Mouse (Mus musculus): ENCODE results near the gene Pf4. TPM values are rescaled to one million over a fixed set of nuclear protein-coding genes. Genes with fewer than 3 reads are reported as not detected.
"Not testable (repeated sequence)": the region's sequence is repeated elsewhere in the genome, so short reads cannot be mapped to it uniquely, and the experiment has no call there.

Pf4 gene
- polyA plus RNA-seq, 1 experiment = 189 TPM

DNA sequence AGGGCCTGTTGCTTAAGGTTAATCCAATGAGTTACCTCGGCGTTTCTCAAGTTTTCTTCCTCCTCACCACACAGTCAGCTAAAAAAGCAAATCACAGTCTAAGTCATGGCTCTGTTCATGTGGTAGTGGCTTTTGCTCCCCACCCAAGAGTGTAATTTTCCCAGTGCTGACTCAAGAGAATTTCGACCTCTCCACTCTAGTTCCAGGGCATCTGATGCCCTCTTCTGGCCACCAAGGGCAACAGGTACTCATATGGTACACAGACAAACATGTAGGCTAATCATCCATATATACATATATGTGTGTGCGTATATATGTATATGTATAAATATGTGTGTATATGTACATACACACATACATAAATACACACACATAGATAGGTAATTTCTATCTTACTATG lies 15.9 kb downstream of the Pf4 start:
- Histone ChIP-seq H3K27ac (ENCODE audit: insufficient read depth, low read length) (no peak overlapping the region), H3K4me3 (ENCODE audit: extremely low read depth, insufficient read depth, insufficient read length) (no peak overlapping the region), H3K4me1 (ENCODE audit: control insufficient read depth, insufficient read depth, insufficient read length) (no peaks in the 10 kb centered on the region; the same call in 1 of the 2 replicates), H3K36me3 (ENCODE audit: control insufficient read depth, insufficient read depth, low read length) (no peaks in the 10 kb centered on the region), H3K27me3 (ENCODE audit: control insufficient read depth, insufficient read depth, low read length) (no peaks in the 10 kb centered on the region)
- TF ChIP-seq POLR2A (IDR thresholded peaks at IDR 0.05; ENCODE audit: low read depth, low read length) (no peak), CTCF (IDR thresholded peaks at IDR 0.05; ENCODE audit: extremely low read depth, insufficient read depth, insufficient read length, insufficient replicate concordance) (no peak)
- DNase-seq (ENCODE audit: low read depth in 1 of 2, low spot score in 2 of 2) = no peak
- 80% methylated on average over 4 of the region's 4 CpGs for WGBS

DNA sequence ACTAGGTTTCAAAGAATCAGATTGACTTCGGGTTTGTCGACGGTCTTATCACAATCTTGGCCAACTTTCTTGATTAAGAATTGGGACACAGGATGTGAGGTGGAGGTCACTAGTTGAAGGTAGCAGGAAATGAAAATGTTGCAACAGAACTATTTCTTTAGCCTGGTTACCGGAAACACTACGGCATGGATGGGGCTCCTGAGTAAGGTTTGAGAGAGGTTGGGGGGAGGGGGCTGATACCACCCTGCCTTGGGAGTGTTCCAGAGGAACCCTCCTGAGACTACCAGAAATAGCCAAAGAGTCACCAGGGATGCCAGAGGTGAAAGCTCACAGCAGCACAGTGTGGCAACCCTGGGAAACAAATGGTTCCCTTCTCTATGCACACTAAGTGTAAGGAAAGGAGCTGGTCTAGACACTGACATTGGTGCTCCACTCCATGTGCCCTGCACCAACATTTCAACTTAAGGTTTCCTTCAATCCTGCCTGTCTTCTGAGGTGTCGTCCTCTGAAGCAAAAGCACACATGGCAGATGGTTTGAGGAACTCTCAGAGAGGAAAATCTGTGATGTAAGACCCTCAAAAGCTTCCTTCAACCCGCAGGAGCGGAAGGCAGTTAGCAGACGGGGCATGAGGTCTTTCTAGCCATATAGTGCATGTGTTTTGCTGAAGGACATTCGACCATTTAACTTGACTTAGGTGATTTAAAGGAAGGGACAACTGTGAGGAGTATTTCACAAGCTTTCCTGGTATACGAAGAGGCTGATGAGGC lies 17.3 kb downstream of the Pf4 start:
- no peaks in the 10 kb centered on the region; the same call in 1 of the 2 replicates for H3K4me1 ChIP-seq (ENCODE audit: control insufficient read depth, insufficient read depth, insufficient read length)
- DNase-seq (ENCODE audit: low read depth in 1 of 2, low spot score in 2 of 2) = no peak
- H3K27me3 ChIP-seq (ENCODE audit: control insufficient read depth, insufficient read depth, low read length) = no peaks in the 10 kb centered on the region
- H3K27ac ChIP-seq (ENCODE audit: insufficient read depth, low read length) = no peak overlapping the region
- no peak overlapping the region for H3K4me3 ChIP-seq (ENCODE audit: extremely low read depth, insufficient read depth, insufficient read length)
- no peaks in the 10 kb centered on the region for H3K36me3 ChIP-seq (ENCODE audit: control insufficient read depth, insufficient read depth, low read length)
- TF ChIP-seq CTCF (IDR thresholded peaks at IDR 0.05; ENCODE audit: extremely low read depth, insufficient read depth, insufficient read length, insufficient replicate concordance) (no peak), POLR2A (IDR thresholded peaks at IDR 0.05; ENCODE audit: low read depth, low read length) (no peak)
- 13% methylated on average over 11 of the region's 11 CpGs for WGBS

DNA sequence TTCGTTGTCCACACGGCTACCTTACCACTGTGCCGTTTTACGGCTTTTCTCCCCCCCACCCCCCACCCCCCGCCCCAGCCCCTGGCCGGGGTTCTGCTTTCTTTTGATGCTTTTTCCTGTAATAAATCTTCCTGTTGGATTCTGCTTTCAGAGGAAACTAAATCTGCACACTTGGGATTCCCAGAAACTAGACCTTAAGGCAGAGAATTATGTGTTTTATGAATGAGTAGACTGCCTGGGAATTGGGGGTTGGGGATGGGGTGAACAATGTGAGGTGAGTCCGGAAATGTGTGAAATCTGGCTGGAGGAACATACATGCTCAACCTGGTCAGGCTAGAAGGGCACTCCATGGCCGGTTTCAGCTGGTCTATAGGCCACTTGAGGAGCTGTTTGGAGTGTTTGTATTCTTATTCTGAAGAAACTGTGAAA lies 17.9 kb downstream of the Pf4 start:
- DNase-seq (ENCODE audit: low read depth in 1 of 2, low spot score in 2 of 2) = no peak
- Histone ChIP-seq H3K4me1 (ENCODE audit: control insufficient read depth, insufficient read depth, insufficient read length) (no peaks in the 10 kb centered on the region; the same call in 1 of the 2 replicates), H3K27ac (ENCODE audit: insufficient read depth, low read length) (no peak overlapping the region), H3K36me3 (ENCODE audit: control insufficient read depth, insufficient read depth, low read length) (no peaks in the 10 kb centered on the region), H3K4me3 (ENCODE audit: extremely low read depth, insufficient read depth, insufficient read length) (no peak overlapping the region), H3K27me3 (ENCODE audit: control insufficient read depth, insufficient read depth, low read length) (no peaks in the 10 kb centered on the region)
- TF ChIP-seq CTCF (IDR thresholded peaks at IDR 0.05; ENCODE audit: extremely low read depth, insufficient read depth, insufficient read length, insufficient replicate concordance) (no peak), POLR2A (IDR thresholded peaks at IDR 0.05; ENCODE audit: low read depth, low read length) (no peak)
- 8% methylated on average over 8 of the region's 8 CpGs for WGBS

DNA sequence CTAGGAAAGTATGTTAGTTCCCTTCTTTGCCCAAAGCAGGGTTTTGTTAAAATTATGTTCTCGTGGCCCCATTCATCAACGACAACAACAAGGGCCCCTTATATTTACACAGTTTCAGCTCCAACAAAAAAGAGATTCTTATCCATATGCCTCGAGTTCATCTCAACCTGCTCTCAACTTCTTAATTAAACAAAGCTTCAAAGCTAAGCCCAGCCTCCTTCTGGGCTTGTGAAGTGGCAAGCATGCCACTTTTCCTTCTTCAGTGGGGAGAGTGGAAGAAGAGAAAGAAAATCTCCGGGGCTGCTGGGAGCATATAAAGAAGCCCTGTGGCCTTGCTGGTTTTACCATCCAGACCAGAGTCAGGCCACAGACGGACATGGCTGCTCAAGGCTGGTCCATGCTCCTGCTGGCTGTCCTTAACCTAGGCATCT lies 22.0 kb downstream of the Pf4 start, which contains the start of gene Cxcl15:
Cxcl15 (plus strand) TSS at position 340 of the 431 bp plus-strand sequence.
- H3K36me3 ChIP-seq (ENCODE audit: control insufficient read depth, insufficient read depth, low read length) = no peaks in the 10 kb centered on the region
- 80% methylated on average over 5 of the region's 5 CpGs for WGBS

DNA sequence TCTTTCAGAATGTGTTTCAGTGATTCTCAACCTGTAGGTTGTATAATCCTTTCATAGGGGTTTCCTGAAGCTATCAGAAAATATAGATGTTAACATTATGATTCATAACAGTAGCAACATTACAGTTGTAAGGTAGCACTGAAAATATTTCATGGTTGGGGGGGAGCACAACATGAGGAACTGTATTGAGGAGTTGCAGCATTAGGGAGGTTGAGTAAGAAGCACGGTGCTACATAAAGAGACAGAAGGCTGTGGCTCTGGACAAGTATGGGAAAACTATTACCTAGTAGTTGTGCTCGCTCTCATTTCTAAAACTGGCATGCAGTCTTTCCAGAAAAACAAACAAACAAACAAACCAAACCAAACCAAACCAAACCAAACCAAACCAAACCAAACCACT lies 23.2 kb downstream of the Pf4 start:
- not testable (repeated sequence) for H3K27me3 ChIP-seq (ENCODE audit: control insufficient read depth, insufficient read depth, low read length); H3K4me3 ChIP-seq (ENCODE audit: extremely low read depth, insufficient read depth, insufficient read length); H3K4me1 ChIP-seq (ENCODE audit: control insufficient read depth, insufficient read depth, insufficient read length); H3K27ac ChIP-seq (ENCODE audit: insufficient read depth, low read length); H3K36me3 ChIP-seq (ENCODE audit: control insufficient read depth, insufficient read depth, low read length); DNase-seq (ENCODE audit: low read depth in 1 of 2, low spot score in 2 of 2)
- WGBS = 88% methylated on average over 2 of the region's 2 CpGs

More for the DNA sequence above, 22.0 kb downstream of the Pf4 start, which contains the start of gene Cxcl15:
- Histone ChIP-seq H3K27me3 (ENCODE audit: control insufficient read depth, insufficient read depth, low read length) (no peaks in the 10 kb centered on the region), H3K27ac (ENCODE audit: insufficient read depth, low read length) (no peak within 1 kb of the TSS), H3K4me3 (ENCODE audit: extremely low read depth, insufficient read depth, insufficient read length) (no peak within 1 kb of the TSS), H3K4me1 (ENCODE audit: control insufficient read depth, insufficient read depth, insufficient read length) (no peaks in the 10 kb centered on the region; the same call in 1 of the 2 replicates)
- TF ChIP-seq CTCF (IDR thresholded peaks at IDR 0.05; ENCODE audit: extremely low read depth, insufficient read depth, insufficient read length, insufficient replicate concordance) (no peak), POLR2A (IDR thresholded peaks at IDR 0.05; ENCODE audit: low read depth, low read length) (no peak)
- no peak for DNase-seq (ENCODE audit: low read depth in 1 of 2, low spot score in 2 of 2)

DNA sequence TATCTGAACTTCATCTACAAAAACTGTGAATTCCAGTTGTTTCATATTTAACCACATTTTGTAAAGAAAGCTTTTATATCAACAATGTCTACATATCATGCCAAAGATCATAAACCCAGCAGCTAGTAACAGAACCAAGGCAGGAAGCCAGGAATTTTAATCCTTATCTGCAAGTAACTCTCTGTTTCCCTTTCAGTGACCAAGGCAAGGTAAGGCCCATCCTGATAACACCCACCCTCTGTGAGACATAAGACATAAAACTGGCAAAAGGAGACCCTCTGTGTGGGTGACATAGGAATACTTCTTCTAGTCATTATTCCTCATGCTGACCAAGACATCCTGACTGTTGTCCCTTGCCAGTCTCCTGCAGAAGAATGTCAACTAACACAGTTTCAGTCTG lies 32.3 kb downstream of the Pf4 start:
- Histone ChIP-seq H3K27me3 (ENCODE audit: control insufficient read depth, insufficient read depth, low read length) (no peaks in the 10 kb centered on the region), H3K36me3 (ENCODE audit: control insufficient read depth, insufficient read depth, low read length) (no peaks in the 10 kb centered on the region), H3K4me1 (ENCODE audit: control insufficient read depth, insufficient read depth, insufficient read length) (no peaks in the 10 kb centered on the region), H3K27ac (ENCODE audit: insufficient read depth, low read length) (no peak overlapping the region), H3K4me3 (ENCODE audit: extremely low read depth, insufficient read depth, insufficient read length) (no peak overlapping the region)
- TF ChIP-seq POLR2A (IDR thresholded peaks at IDR 0.05; ENCODE audit: low read depth, low read length) (no peak), CTCF (IDR thresholded peaks at IDR 0.05; ENCODE audit: extremely low read depth, insufficient read depth, insufficient read length, insufficient replicate concordance) (no peak)
- DNase-seq (ENCODE audit: low read depth in 1 of 2, low spot score in 2 of 2) = no peak

DNA sequence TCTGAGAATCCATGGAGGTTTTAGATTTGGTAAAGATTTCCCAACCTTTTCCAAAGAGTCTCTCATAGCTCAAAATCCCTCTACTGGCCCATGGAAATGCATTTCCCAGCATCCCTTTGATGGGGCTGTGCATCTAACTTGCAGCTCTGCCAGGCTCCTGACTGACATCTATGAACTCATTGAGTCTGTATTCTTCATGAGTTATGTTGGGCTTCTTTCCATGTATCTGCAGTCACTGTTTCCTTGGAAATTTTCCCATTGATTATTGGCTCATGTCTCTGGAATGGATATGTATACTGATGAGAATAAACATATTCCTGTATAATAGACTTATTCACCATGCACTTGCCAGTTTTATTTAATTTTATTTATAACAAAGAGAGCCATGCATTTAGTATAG lies 33.8 kb downstream of the Pf4 start:
- no peak for DNase-seq (ENCODE audit: low read depth in 1 of 2, low spot score in 2 of 2)
- Histone ChIP-seq H3K27ac (ENCODE audit: insufficient read depth, low read length) (no peak overlapping the region), H3K27me3 (ENCODE audit: control insufficient read depth, insufficient read depth, low read length) (no peaks in the 10 kb centered on the region), H3K4me3 (ENCODE audit: extremely low read depth, insufficient read depth, insufficient read length) (no peak overlapping the region), H3K4me1 (ENCODE audit: control insufficient read depth, insufficient read depth, insufficient read length) (no peaks in the 10 kb centered on the region), H3K36me3 (ENCODE audit: control insufficient read depth, insufficient read depth, low read length) (no peaks in the 10 kb centered on the region)
- TF ChIP-seq POLR2A (IDR thresholded peaks at IDR 0.05; ENCODE audit: low read depth, low read length) = no peak
